Mouse (Mus musculus) kidney, adult 2 months (tissue): Measurements from ENCODE around the gene Maml3.

Experiments
- CTCF ChIP-seq: fragments of 200-500 bp; conservative IDR thresholded peaks from 2 replicates; pipeline ENCODE4 v1.5.1; 2011; ENCODE audit warnings: low read depth, mild to moderate bottlenecking, control low read depth, low read length, moderate library complexity, mixed read lengths; ENCODE audit not compliant: insufficient read depth, insufficient read length
- POLR2A ChIP-seq: fragments of 200-500 bp; IDR thresholded peaks from one replicate; pipeline ENCODE4 v1.6.1; 2011; ENCODE audit warnings: low read depth, low read length, control low read depth

GRCm38 (mm10) chr3:51841598-51841997, 263.3 kb downstream of the Maml3 start:
- no peak for TF ChIP-seq POLR2A
- TF ChIP-seq CTCF = no peak
